Mouse (Mus musculus) ES-E14 (cell line): ENCODE measurements at regions not wholly inside any gene's neighbourhood (a gene's known extent, or its start where the extent isn't known, plus 50 kb on each side); places are given as distances from the start of the nearest gene placed in this dataset.

Experiments
- CHD2 ChIP-seq: IDR thresholded peaks from 2 replicates; pipeline ENCODE4 v1.6.1; 2014; ENCODE audit warnings: mild to moderate bottlenecking, low read depth, low read length, inconsistent platforms
- HCFC1 ChIP-seq: IDR thresholded peaks from 2 replicates; pipeline ENCODE4 v1.6.1; 2012; ENCODE audit warnings: low read length, inconsistent platforms, borderline replicate concordance; ENCODE audit not compliant: insufficient read depth
- MAFK ChIP-seq: IDR thresholded peaks from 2 replicates; pipeline ENCODE4 v1.6.1; 2014; ENCODE audit warnings: mild to moderate bottlenecking, low read depth, low read length, inconsistent platforms; ENCODE audit not compliant: insufficient read depth
- ZC3H11A ChIP-seq: IDR thresholded peaks from 2 replicates; pipeline ENCODE4 v1.6.1; 2012; ENCODE audit warnings: low read depth, mild to moderate bottlenecking, inconsistent platforms, low read length, borderline replicate concordance
- ZNF384 ChIP-seq: IDR thresholded peaks from 2 replicates; pipeline ENCODE4 v1.6.1; 2012; ENCODE audit warnings: low read depth, low read length, inconsistent platforms

DNA sequence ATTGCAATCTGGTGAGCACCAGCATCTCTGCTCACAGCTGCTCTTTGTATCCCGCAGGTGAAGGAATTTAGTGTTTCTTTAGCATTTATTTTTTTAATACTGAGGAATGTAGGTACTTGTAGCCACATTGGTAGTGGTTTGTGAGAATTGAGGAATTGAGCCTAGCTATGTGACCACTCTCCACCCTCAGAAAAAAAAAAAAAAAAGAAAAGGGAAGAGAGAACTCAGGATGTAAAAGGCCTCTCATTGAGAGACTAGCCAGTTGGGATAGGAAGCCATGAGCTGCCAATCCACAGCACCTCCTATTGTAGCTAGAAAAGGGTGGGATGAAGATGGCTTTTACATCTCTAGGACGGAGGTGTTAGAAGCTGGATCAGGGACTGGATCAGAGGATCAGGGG is 252.0 kb upstream of the Ptger4 start:
- TF ChIP-seq HCFC1, result no peak
- TF ChIP-seq ZNF384, result no peak
- TF ChIP-seq MAFK, result no peak
- TF ChIP-seq CHD2, result no peak
- no peak for TF ChIP-seq ZC3H11A
